Mouse (Mus musculus): ENCODE data around the gene Sept1. TPM values are rescaled to one million over a fixed set of nuclear protein-coding genes. Genes with fewer than 3 reads are reported as not detected.

Gene Sept1
- polyA plus RNA-seq, 1 experiment: 2.9 TPM

- TF ChIP-seq CTCF (IDR thresholded peaks at IDR 0.05; ENCODE audit: low read depth, low read length) (no peak), POLR2A (IDR thresholded peaks at IDR 0.05; ENCODE audit: borderline replicate concordance, low read depth, low read length) (no peak)
- H3K4me1 ChIP-seq (ENCODE audit: control insufficient read depth, insufficient read depth, low read length): peaks cover 8% of the 10 kb centered on the region
- H3K27ac ChIP-seq (ENCODE audit: insufficient read depth, low read depth, low read length): peak within 1 kb of the TSS; percentile 69
- H3K4me3 ChIP-seq (ENCODE audit: insufficient read depth, low read length): peak within 1 kb of the TSS; percentile 80
These were observed 37.2 kb downstream of the Sept1 start, which contains the start of gene Cd2bp2 for GRCm38 (mm10) chr7:127195544-127196295. Gene Cd2bp2, minus strand, starts transcription at chr7:127196050.

- Histone ChIP-seq H3K4me1 (ENCODE audit: control insufficient read depth, insufficient read depth, low read length) (peaks cover 8% of the 10 kb centered on the region), H3K27ac (ENCODE audit: insufficient read depth, low read depth, low read length) (no peak overlapping the region), H3K4me3 (ENCODE audit: insufficient read depth, low read length) (peak overlapping the region; percentile 80)
- TF ChIP-seq CTCF (IDR thresholded peaks at IDR 0.05; ENCODE audit: low read depth, low read length) (no peak), POLR2A (IDR thresholded peaks at IDR 0.05; ENCODE audit: borderline replicate concordance, low read depth, low read length) (no peak)
These were observed 38.3 kb downstream of the Sept1 start for GRCm38 (mm10) chr7:127194633-127195029.

- Histone ChIP-seq H3K27ac (ENCODE audit: insufficient read depth, low read depth, low read length) (no peak overlapping the region), H3K4me1 (ENCODE audit: control insufficient read depth, insufficient read depth, low read length) (peaks cover 8% of the 10 kb centered on the region), H3K4me3 (ENCODE audit: insufficient read depth, low read length) (no peak overlapping the region)
- TF ChIP-seq CTCF (IDR thresholded peaks at IDR 0.05; ENCODE audit: low read depth, low read length) (no peak), POLR2A (IDR thresholded peaks at IDR 0.05; ENCODE audit: borderline replicate concordance, low read depth, low read length) (no peak)
These were observed 38.8 kb downstream of the Sept1 start for GRCm38 (mm10) chr7:127194011-127194632.

- TF ChIP-seq POLR2A (IDR thresholded peaks at IDR 0.05; ENCODE audit: borderline replicate concordance, low read depth, low read length) (no peak), CTCF (IDR thresholded peaks at IDR 0.05; ENCODE audit: low read depth, low read length) (no peak)
- H3K4me1 ChIP-seq (ENCODE audit: control insufficient read depth, insufficient read depth, low read length): peaks cover 8% of the 10 kb centered on the region
- no peak overlapping the region for H3K4me3 ChIP-seq (ENCODE audit: insufficient read depth, low read length)
- no peak overlapping the region for H3K27ac ChIP-seq (ENCODE audit: insufficient read depth, low read depth, low read length)
These were observed 39.9 kb downstream of the Sept1 start for GRCm38 (mm10) chr7:127192989-127193388.

- Histone ChIP-seq H3K4me3 (ENCODE audit: insufficient read depth, low read length) (no peak overlapping the region), H3K27ac (ENCODE audit: insufficient read depth, low read depth, low read length) (no peak overlapping the region), H3K4me1 (ENCODE audit: control insufficient read depth, insufficient read depth, low read length) (peaks cover 7% of the 10 kb centered on the region)
- TF ChIP-seq POLR2A (IDR thresholded peaks at IDR 0.05; ENCODE audit: borderline replicate concordance, low read depth, low read length) (no peak), CTCF (IDR thresholded peaks at IDR 0.05; ENCODE audit: low read depth, low read length) (no peak)
These were observed 42.3 kb downstream of the Sept1 start for GRCm38 (mm10) chr7:127190672-127191071.

GRCm38 (mm10) chr7:127188305-127189276 lies 44.3 kb downstream of the Sept1 start:
- no peak for TF ChIP-seq POLR2A (IDR thresholded peaks at IDR 0.05; ENCODE audit: borderline replicate concordance, low read depth, low read length)
- TF ChIP-seq CTCF (IDR thresholded peaks at IDR 0.05; ENCODE audit: low read depth, low read length): no peak
- no peak overlapping the region for H3K4me3 ChIP-seq (ENCODE audit: insufficient read depth, low read length)
- peaks cover 17% of the 10 kb centered on the region for H3K4me1 ChIP-seq (ENCODE audit: control insufficient read depth, insufficient read depth, low read length)
- no peak overlapping the region for H3K27ac ChIP-seq (ENCODE audit: insufficient read depth, low read depth, low read length)

- Histone ChIP-seq H3K4me3 (ENCODE audit: insufficient read depth, low read length) (no peak overlapping the region), H3K27ac (ENCODE audit: insufficient read depth, low read depth, low read length) (no peak overlapping the region), H3K4me1 (ENCODE audit: control insufficient read depth, insufficient read depth, low read length) (peaks cover 17% of the 10 kb centered on the region)
- TF ChIP-seq CTCF (IDR thresholded peaks at IDR 0.05; ENCODE audit: low read depth, low read length) (no peak), POLR2A (IDR thresholded peaks at IDR 0.05; ENCODE audit: borderline replicate concordance, low read depth, low read length) (no peak)
These were observed 45.6 kb downstream of the Sept1 start for GRCm38 (mm10) chr7:127187351-127187750.

GRCm38 (mm10) chr7:127185601-127186000 lies 47.3 kb downstream of the Sept1 start:
- H3K4me3 ChIP-seq (ENCODE audit: insufficient read depth, low read length): no peak overlapping the region
- peak overlapping the region; percentile 56 for H3K27ac ChIP-seq (ENCODE audit: insufficient read depth, low read depth, low read length)
- no peak for TF ChIP-seq POLR2A (IDR thresholded peaks at IDR 0.05; ENCODE audit: borderline replicate concordance, low read depth, low read length)
- TF ChIP-seq CTCF (IDR thresholded peaks at IDR 0.05; ENCODE audit: low read depth, low read length): peak; percentile 29; the same call in 1 of the 2 replicates
- peaks cover 26% of the 10 kb centered on the region for H3K4me1 ChIP-seq (ENCODE audit: control insufficient read depth, insufficient read depth, low read length)

- Histone ChIP-seq H3K4me3 (ENCODE audit: insufficient read depth, low read length) (no peak overlapping the region), H3K4me1 (ENCODE audit: control insufficient read depth, insufficient read depth, low read length) (peaks cover 30% of the 10 kb centered on the region), H3K27ac (ENCODE audit: insufficient read depth, low read depth, low read length) (peak overlapping the region; percentile 56)
- TF ChIP-seq POLR2A (IDR thresholded peaks at IDR 0.05; ENCODE audit: borderline replicate concordance, low read depth, low read length) (no peak), CTCF (IDR thresholded peaks at IDR 0.05; ENCODE audit: low read depth, low read length) (no peak)
These were observed 48.2 kb downstream of the Sept1 start for GRCm38 (mm10) chr7:127184720-127185119.

Measured in bone marrow macrophage, adult 2 months (primary cell).